Mouse (Mus musculus): ENCODE measurements around the gene Cops9. TPM values are rescaled to one million over a fixed set of nuclear protein-coding genes. Genes with fewer than 3 reads are reported as not detected.

Cops9 gene
- total and polyA plus RNA-seq, 3 experiments, result 168 to 209 (median 185) TPM

DNA sequence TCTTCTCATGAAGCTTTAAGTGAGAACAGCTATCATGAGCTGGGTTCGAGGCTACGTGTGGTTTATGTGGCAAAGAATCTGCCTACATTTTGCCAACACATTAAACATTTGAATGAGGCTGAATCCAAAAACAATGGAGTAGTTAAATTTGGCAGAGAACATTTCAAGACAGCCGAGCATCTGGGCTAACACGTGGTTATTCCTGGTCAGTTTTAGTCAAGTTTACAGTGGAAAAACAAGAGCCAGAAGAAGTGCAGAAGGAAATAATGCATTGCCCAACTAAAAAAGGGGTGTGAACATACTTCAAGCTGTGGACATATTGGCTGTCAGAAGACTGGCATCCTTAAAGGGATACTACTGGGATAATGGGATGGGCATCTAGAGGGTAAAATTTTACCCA, 29.5 kb upstream of the Cops9 start:
- H3K27ac ChIP-seq (ENCODE audit: insufficient read depth, low read depth), result no peak overlapping the region
- no peak for DNase-seq (ENCODE audit: extremely low read depth)
- no peaks in the 10 kb centered on the region for H3K4me1 ChIP-seq (ENCODE audit: control insufficient read depth in 1 of 2, insufficient read depth in 2 of 2)
- TF ChIP-seq IRF4 (IDR thresholded peaks at IDR 0.05; ENCODE audit: low read depth, low read length), result no peak
- no peak for TF ChIP-seq ETS1 (conservative IDR thresholded peaks at IDR 0.05; ENCODE audit: low read depth, low read length)
- TF ChIP-seq HCFC1 (IDR thresholded peaks at IDR 0.05; ENCODE audit: low read depth, low read length), result no peak
- H3K27me3 ChIP-seq (replicated peaks), result peaks cover 100% of the 10 kb centered on the region
- H3K79me2 ChIP-seq (replicated peaks; ENCODE audit: control insufficient read depth, extremely low read depth, insufficient read depth, poor library complexity, severe bottlenecking), result no peaks in the 10 kb centered on the region
- dilution Hi-C loops (cut with MboI; ENCODE audit: extremely low pct_ligation_motif_present, extremely low pct_unique_long_range_greater_than_20kb, low sequenced_read_pairs), result no loop called here
- H3K4me2 ChIP-seq (ENCODE audit: insufficient read depth, low read depth, poor library complexity, severe bottlenecking), result no peak overlapping the region
- H3K9ac ChIP-seq (ENCODE audit: insufficient read depth, low read depth), result no peak overlapping the region
- H3K9me3 ChIP-seq (replicated peaks; ENCODE audit: low read length), result no peaks in the 10 kb centered on the region
- in situ Hi-C loops (cut with MboI; ENCODE audit: low pct_ligation_motif_present, low pct_unique_long_range_greater_than_20kb, low sequenced_read_pairs), result no loop called here
- H3K4me3 ChIP-seq (replicated peaks in 1 of 3; ENCODE audit: low read depth in 2 of 3, low read length in 2 of 3, poor library complexity in 1 of 3), result no peak overlapping the region
- H3K36me3 ChIP-seq (replicated peaks in 1 of 2; ENCODE audit: control insufficient read depth in 1 of 2, insufficient read depth in 1 of 2, low read length in 1 of 2), result no peaks in the 10 kb centered on the region

DNA sequence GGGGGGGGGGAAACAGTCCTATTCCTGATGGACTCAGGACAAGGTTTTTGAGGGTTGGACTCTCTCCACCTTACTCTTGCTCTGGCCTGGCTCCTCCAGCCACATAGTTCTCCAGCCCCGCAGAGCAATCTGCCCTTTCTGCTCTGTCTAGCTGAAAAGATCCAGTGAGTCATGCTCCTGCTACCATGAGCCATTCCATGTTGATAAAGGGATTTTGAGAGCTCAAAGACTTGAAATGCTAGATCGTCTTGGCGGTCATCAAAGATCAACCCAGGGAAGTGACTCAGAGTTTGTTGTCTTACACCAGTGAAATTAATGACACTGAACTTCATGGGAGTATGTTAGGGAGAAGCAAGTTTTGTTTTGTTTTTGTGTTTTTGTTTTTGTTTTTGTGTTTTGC, 27.6 kb upstream of the Cops9 start:
- in situ Hi-C loops (cut with MboI; ENCODE audit: low pct_ligation_motif_present, low pct_unique_long_range_greater_than_20kb, low sequenced_read_pairs) (no loop called here), dilution Hi-C loops (cut with MboI; ENCODE audit: extremely low pct_ligation_motif_present, extremely low pct_unique_long_range_greater_than_20kb, low sequenced_read_pairs) (no loop called here)
- no peak overlapping the region for H3K27ac ChIP-seq (ENCODE audit: insufficient read depth, low read depth)
- no peaks in the 10 kb centered on the region for H3K9me3 ChIP-seq (replicated peaks; ENCODE audit: low read length)
- H3K36me3 ChIP-seq (replicated peaks in 1 of 2; ENCODE audit: control insufficient read depth in 1 of 2, insufficient read depth in 1 of 2, low read length in 1 of 2), result no peaks in the 10 kb centered on the region
- no peaks in the 10 kb centered on the region for H3K4me1 ChIP-seq (ENCODE audit: control insufficient read depth in 1 of 2, insufficient read depth in 2 of 2)
- DNase-seq (ENCODE audit: extremely low read depth), result no peak
- H3K79me2 ChIP-seq (replicated peaks; ENCODE audit: control insufficient read depth, extremely low read depth, insufficient read depth, poor library complexity, severe bottlenecking), result no peaks in the 10 kb centered on the region
- no peak for TF ChIP-seq CHD2 (IDR thresholded peaks at IDR 0.05; ENCODE audit: low read length)
- no peak for TF ChIP-seq TCF12 (IDR thresholded peaks at IDR 0.05; ENCODE audit: low read depth, low read length)
- TF ChIP-seq MAX (IDR thresholded peaks at IDR 0.05; ENCODE audit: low read length), result no peak
- no peak for TF ChIP-seq POLR2A (IDR thresholded peaks at IDR 0.05; ENCODE audit: low read depth, low read length)
- no peak for TF ChIP-seq BHLHE40 (IDR thresholded peaks at IDR 0.05; ENCODE audit: low read depth, low read length)
- no peak for TF ChIP-seq TBP (conservative IDR thresholded peaks at IDR 0.05; ENCODE audit: low read depth, low read length)
- TF ChIP-seq MYC (IDR thresholded peaks at IDR 0.05; ENCODE audit: low read depth, low read length), result no peak
- TF ChIP-seq MAZ (IDR thresholded peaks at IDR 0.05; ENCODE audit: low read depth, low read length), result no peak
- no peak for TF ChIP-seq USF2 (conservative IDR thresholded peaks at IDR 0.05; ENCODE audit: low read depth, low read length)
- no peak for TF ChIP-seq JUN (IDR thresholded peaks at IDR 0.05; ENCODE audit: insufficient read depth, low read depth, low read length)
- no peak overlapping the region for H3K9ac ChIP-seq (ENCODE audit: insufficient read depth, low read depth)
- no peak overlapping the region for H3K4me3 ChIP-seq (replicated peaks in 1 of 3; ENCODE audit: low read depth in 2 of 3, low read length in 2 of 3, poor library complexity in 1 of 3)
- H3K4me2 ChIP-seq (ENCODE audit: insufficient read depth, low read depth, poor library complexity, severe bottlenecking), result no peak overlapping the region
- H3K27me3 ChIP-seq (replicated peaks), result peaks cover 100% of the 10 kb centered on the region

DNA sequence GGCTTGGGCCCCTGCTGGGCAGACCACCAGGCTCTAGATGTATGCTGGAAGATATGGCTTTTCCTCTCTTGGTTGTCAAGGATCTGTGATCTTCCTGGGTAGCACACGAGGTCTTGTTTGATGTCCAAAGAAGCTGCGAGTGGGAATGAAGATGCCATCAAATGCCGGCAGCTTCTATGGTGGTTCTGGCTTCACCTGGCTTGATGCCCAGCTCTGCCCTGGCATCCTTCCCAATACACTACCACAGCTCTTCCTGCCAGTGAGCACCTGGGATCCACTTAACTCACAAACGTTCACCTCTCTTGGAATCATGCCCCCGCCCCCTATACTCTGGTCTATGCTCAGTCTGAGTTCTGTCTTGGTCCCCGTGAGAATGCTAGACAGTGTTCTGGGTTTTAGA, 25.3 kb upstream of the Cops9 start:
- H3K36me3 ChIP-seq (replicated peaks in 1 of 2; ENCODE audit: control insufficient read depth in 1 of 2, insufficient read depth in 1 of 2, low read length in 1 of 2), result no peaks in the 10 kb centered on the region
- no peaks in the 10 kb centered on the region for H3K4me1 ChIP-seq (ENCODE audit: control insufficient read depth in 1 of 2, insufficient read depth in 2 of 2)
- no peak overlapping the region for H3K9ac ChIP-seq (ENCODE audit: insufficient read depth, low read depth)
- dilution Hi-C loops (cut with MboI; ENCODE audit: extremely low pct_ligation_motif_present, extremely low pct_unique_long_range_greater_than_20kb, low sequenced_read_pairs) (no loop called here), in situ Hi-C loops (cut with MboI; ENCODE audit: low pct_ligation_motif_present, low pct_unique_long_range_greater_than_20kb, low sequenced_read_pairs) (no loop called here)
- H3K9me3 ChIP-seq (replicated peaks; ENCODE audit: low read length), result no peaks in the 10 kb centered on the region
- no peak for TF ChIP-seq JUN (IDR thresholded peaks at IDR 0.05; ENCODE audit: insufficient read depth, low read depth, low read length)
- TF ChIP-seq NRF1 (IDR thresholded peaks at IDR 0.05; ENCODE audit: low read depth, low read length), result no peak
- TF ChIP-seq UBTF (IDR thresholded peaks at IDR 0.05; ENCODE audit: low read depth, low read length), result no peak
- TF ChIP-seq E2F4 (IDR thresholded peaks at IDR 0.05; ENCODE audit: insufficient replicate concordance, low read depth, low read length), result no peak
- no peak for TF ChIP-seq TBP (conservative IDR thresholded peaks at IDR 0.05; ENCODE audit: low read depth, low read length)
- TF ChIP-seq USF2 (conservative IDR thresholded peaks at IDR 0.05; ENCODE audit: low read depth, low read length), result no peak
- H3K4me3 ChIP-seq (replicated peaks in 1 of 3; ENCODE audit: low read depth in 2 of 3, low read length in 2 of 3, poor library complexity in 1 of 3), result no peak overlapping the region
- no peak overlapping the region for H3K27ac ChIP-seq (ENCODE audit: insufficient read depth, low read depth)
- DNase-seq (ENCODE audit: extremely low read depth), result no peak
- no peak overlapping the region for H3K4me2 ChIP-seq (ENCODE audit: insufficient read depth, low read depth, poor library complexity, severe bottlenecking)
- H3K79me2 ChIP-seq (replicated peaks; ENCODE audit: control insufficient read depth, extremely low read depth, insufficient read depth, poor library complexity, severe bottlenecking), result no peaks in the 10 kb centered on the region
- H3K27me3 ChIP-seq (replicated peaks), result peaks cover 94% of the 10 kb centered on the region

All from CH12.LX (cell line).